Mouse (Mus musculus): ENCODE data around the gene Abtb2.

- TF ChIP-seq CTCF (IDR thresholded peaks at IDR 0.05; ENCODE audit: extremely low read depth, insufficient read depth, low read length) = no peak
- no peak for TF ChIP-seq POLR2A (IDR thresholded peaks at IDR 0.05; ENCODE audit: extremely low read depth, insufficient read depth, low read length)
These were observed 118.3 kb downstream of the Abtb2 start for GRCm38 (mm10) chr2:103684431-103684830.

Measured in cortical plate, adult 2 months (tissue).